Mouse (Mus musculus): Measurements from ENCODE around the gene Tns2. TPM values are rescaled to one million over a fixed set of nuclear protein-coding genes. Genes with fewer than 3 reads are reported as not detected.
"Not testable (repeated sequence)": the region's sequence is repeated elsewhere in the genome, so short reads cannot be mapped to it uniquely, and the experiment has no call there.

Gene Tns2
- polyA plus RNA-seq, 1 experiment from 2014 or later, result 45.3 TPM

DNA sequence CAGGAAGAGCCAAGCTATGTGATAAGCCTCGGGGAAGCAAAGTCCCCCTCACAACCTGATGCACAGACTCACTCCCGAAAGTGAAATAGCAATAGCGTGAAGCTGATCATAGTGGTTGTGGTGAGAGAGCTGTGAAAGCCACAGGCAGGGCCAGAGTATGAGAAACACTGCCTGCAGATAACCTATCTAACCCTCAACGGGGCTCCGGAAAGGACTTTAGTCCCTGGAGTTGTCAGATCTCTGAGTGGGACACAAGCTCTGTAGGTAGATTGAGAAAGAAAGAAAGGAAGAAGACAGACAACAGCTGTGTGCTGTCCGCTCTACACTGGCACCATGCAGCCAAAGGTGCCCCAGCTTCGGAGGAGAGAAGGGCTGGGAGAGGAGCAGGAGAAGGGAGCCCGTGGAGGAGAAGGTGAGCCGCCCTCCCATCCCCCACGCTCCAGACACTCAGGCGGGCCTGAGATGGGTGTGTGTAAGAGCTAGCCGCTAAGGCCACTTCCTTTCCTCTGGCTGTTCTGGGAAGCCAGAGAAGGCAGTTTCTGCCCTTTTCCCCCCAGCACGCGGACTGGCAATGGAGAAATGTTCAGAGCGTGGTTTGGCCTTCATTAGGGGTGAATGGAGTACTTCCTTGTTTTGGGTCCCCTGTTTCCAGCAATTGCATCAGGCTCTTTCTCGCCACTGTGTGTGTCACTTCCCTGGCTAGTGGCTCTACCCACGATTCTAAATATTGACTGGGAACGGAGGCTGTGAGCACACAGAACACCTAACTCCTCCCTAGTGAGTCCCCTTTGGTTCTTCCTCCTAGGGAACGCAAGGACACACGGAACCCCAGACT is 50.3 kb downstream of the Tns2 start, which contains the start of gene Soat2:
Soat2 (plus strand) TSS at position 226 of the 835 bp plus-strand sequence.
- Histone ChIP-seq H3K4me2 (replicated peaks) (no peak within 1 kb of the TSS), H3K4me3 (no peak within 1 kb of the TSS), H3K9ac (no peak within 1 kb of the TSS), H3K36me3 (no peaks in the 10 kb centered on the region), H3K27ac (no peak within 1 kb of the TSS), H3K9me3 (no peaks in the 10 kb centered on the region), H3K27me3 (peaks cover 8% of the 10 kb centered on the region), H3K4me1 (peaks cover 5% of the 10 kb centered on the region; the same call in 1 of the 2 replicates)
- ATAC-seq (ENCODE audit: low FRiP score, low read depth), result no peak
- 48% methylated on average over 20 of the region's 20 CpGs for WGBS

DNA sequence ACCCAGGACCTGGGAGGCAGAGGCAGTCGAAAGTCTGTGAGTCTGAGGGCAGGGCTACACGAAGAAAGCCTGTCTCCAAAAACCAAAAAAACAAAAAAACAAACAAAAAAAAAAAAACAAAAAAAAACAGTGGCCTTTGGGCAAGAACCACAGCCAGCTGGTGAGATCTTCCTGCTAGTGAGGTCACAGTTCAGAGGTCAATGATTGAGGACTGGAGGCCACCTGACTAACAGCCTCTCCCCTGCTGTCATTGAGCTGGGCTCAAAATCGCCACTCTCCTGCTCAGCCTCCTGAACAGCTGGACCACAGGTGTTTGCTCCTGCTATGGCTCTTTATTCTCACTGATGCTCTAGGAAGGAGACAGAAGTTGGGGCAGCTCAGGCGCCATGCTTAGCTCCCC is 52.4 kb downstream of the Tns2 start:
- Histone ChIP-seq H3K27ac (no peak overlapping the region), H3K36me3 (no peaks in the 10 kb centered on the region), H3K4me2 (replicated peaks) (no peak overlapping the region), H3K4me3 (no peak overlapping the region), H3K9ac (no peak overlapping the region), H3K9me3 (no peaks in the 10 kb centered on the region), H3K4me1 (peaks cover 5% of the 10 kb centered on the region; the same call in 1 of the 2 replicates), H3K27me3 (no peaks in the 10 kb centered on the region)
- no peak for ATAC-seq (ENCODE audit: low FRiP score, low read depth)
- WGBS, result 26% methylated on average over 4 of the region's 4 CpGs

DNA sequence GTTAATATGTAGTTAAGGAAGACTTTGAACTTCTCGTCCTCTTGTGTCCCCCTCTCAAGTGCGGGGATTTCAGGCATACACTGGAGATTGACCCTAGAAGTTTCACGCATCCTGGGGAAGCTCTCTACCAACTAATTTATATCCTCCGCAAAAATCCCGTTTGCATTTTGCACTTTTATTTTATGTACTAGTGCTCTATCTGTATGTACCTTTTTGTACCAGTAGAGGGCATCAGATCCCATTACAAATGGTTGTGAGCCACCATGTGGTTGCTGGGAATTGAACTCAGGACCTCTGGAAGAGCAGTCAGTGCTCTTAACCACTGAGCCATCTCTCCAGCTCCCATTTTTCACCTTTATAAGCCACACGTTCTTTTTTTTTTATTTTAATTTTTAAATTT is 54.8 kb downstream of the Tns2 start:
- not testable (repeated sequence) for H3K4me3 ChIP-seq; H3K36me3 ChIP-seq; H3K9ac ChIP-seq; H3K9me3 ChIP-seq; ATAC-seq (ENCODE audit: low FRiP score, low read depth); H3K27me3 ChIP-seq; H3K4me2 ChIP-seq (replicated peaks); H3K27ac ChIP-seq; H3K4me1 ChIP-seq
- WGBS, result 91% methylated on average over 6 of the region's 6 CpGs

DNA sequence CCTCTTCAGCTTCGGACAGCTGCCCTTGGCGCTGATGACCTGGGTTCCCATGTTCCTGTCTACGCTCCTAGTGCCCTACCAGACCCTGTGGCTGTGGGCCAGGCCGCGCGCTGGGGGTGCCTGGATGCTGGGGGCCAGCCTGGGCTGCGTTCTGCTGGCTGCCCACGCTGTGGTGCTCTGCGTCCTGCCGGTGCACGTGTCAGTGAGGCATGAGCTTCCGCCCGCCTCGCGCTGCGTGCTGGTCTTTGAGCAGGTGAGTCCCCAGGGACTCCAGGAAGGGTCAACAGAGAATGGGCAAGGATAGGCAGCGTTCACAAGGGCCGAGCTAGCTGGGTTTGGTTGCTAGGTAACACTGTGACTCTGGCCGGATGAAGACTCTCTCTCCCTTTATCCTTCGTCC is 56.6 kb downstream of the Tns2 start:
- Histone ChIP-seq H3K9me3 (no peaks in the 10 kb centered on the region), H3K36me3 (no peaks in the 10 kb centered on the region), H3K4me2 (replicated peaks) (no peak overlapping the region), H3K4me3 (no peak overlapping the region), H3K27me3 (no peaks in the 10 kb centered on the region), H3K9ac (no peak overlapping the region), H3K4me1 (no peaks in the 10 kb centered on the region), H3K27ac (no peak overlapping the region)
- 46% methylated on average over 20 of the region's 20 CpGs for WGBS
- no peak for ATAC-seq (ENCODE audit: low FRiP score, low read depth)

GRCm38 (mm10) chr15:102160415-102161060 is 60.3 kb downstream of the Tns2 start:
- no peak for ATAC-seq (ENCODE audit: low FRiP score, low read depth)
- 63% methylated on average over 26 of the region's 27 CpGs for WGBS

DNA sequence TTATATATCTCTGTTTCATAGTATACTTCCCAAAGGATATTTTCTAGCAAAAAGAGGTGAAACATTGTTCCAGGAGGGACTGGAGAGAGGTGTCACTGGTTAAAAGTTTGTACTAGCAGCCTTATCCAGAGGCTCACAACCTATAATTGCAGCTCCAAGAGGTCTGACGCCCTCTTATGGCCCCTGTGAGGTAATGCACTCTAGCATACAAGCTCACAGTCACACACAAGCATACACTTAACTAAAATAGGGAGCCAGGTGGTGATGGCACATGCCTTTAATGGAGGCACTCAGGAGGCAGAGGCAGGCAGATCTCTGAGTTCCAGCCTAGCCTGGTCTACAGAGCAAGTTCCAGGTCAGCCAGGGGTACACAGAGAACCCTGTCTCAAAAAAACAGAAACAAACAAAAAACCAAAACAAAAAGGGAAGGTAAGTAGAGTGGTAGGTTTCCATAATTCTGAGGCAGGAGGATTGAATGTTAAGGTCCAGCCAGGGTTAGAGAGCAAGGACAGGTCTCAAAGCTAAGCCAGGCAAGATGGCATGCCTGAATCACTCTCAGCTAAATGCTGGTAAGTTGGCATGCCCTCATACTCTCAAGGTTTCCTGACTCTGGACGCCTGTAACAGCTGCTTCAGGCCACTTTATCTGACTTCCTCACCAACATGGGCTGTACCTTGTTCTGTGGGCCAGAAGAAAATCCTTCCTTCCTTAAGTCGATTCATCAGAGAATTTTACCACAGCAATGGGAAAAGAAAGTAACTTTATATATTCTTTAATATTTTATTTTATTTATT is 63.9 kb downstream of the Tns2 start:
- Histone ChIP-seq H3K27me3 (no peaks in the 10 kb centered on the region), H3K9ac (no peak overlapping the region), H3K36me3 (no peaks in the 10 kb centered on the region), H3K27ac (no peak overlapping the region), H3K4me1 (peaks cover 44% of the 10 kb centered on the region), H3K4me2 (replicated peaks) (no peak overlapping the region), H3K4me3 (no peak overlapping the region), H3K9me3 (no peaks in the 10 kb centered on the region)
- ATAC-seq (ENCODE audit: low FRiP score, low read depth), result no peak
- 62% methylated on average over 3 of the region's 3 CpGs for WGBS

More at GRCm38 (mm10) chr15:102160415-102161060, 60.3 kb downstream of the Tns2 start:
- H3K4me2 ChIP-seq (replicated peaks), result no peak overlapping the region
- H3K36me3 ChIP-seq, result no peaks in the 10 kb centered on the region
- no peak overlapping the region for H3K4me3 ChIP-seq
- H3K27ac ChIP-seq, result no peak overlapping the region
- peaks cover 9% of the 10 kb centered on the region for H3K4me1 ChIP-seq
- H3K27me3 ChIP-seq, result no peaks in the 10 kb centered on the region
- H3K9ac ChIP-seq, result no peak overlapping the region
- H3K9me3 ChIP-seq, result no peaks in the 10 kb centered on the region

GRCm38 (mm10) chr15:102165468-102166100 is 65.4 kb downstream of the Tns2 start:
- Histone ChIP-seq H3K9me3 (no peaks in the 10 kb centered on the region), H3K4me1 (peaks cover 45% of the 10 kb centered on the region), H3K4me2 (replicated peaks) (no peak overlapping the region), H3K27ac (0 out of 2 replicates have a peak overlapping the region, but pooled peaks have one; percentile 33), H3K4me3 (no peak overlapping the region), H3K27me3 (no peaks in the 10 kb centered on the region), H3K9ac (no peak overlapping the region), H3K36me3 (no peaks in the 10 kb centered on the region)
- ATAC-seq (ENCODE audit: low FRiP score, low read depth), result no peak
- 34% methylated on average over 6 of the region's 6 CpGs for WGBS

Other genes with a start within 250 kb of the Tns2 start
- gene Krt1, start 249.6 kb upstream of the Tns2 start, polyA plus RNA-seq (2015; fragmentation: Nextera tagmentation; extraction: Ambion mirVana), result 13.3 and 15.8 TPM in 2 replicates
- gene Krt77, start 230.7 kb upstream of the Tns2 start, polyA plus RNA-seq (2015; fragmentation: Nextera tagmentation; extraction: Ambion mirVana), result 0.25 and 0.31 TPM in 2 replicates
- gene Krt76, start 207.5 kb upstream of the Tns2 start, polyA plus RNA-seq (2015; fragmentation: Nextera tagmentation; extraction: Ambion mirVana), result not detected in 2 replicates
- gene Krt4, start 175.7 kb upstream of the Tns2 start, polyA plus RNA-seq (2015; fragmentation: Nextera tagmentation; extraction: Ambion mirVana), result 4.1 and 6.3 TPM in 2 replicates
- gene Krt79, start 160.1 kb upstream of the Tns2 start, polyA plus RNA-seq (2015; fragmentation: Nextera tagmentation; extraction: Ambion mirVana), result 0.15 and 0.20 TPM in 2 replicates
- 0.06 TPM in 1 of 2 replicates, not detected in the other for gene Krt78, start 146.1 kb upstream of the Tns2 start, polyA plus RNA-seq (2015; fragmentation: Nextera tagmentation; extraction: Ambion mirVana)
- gene Krt8, start 95.9 kb upstream of the Tns2 start, polyA plus RNA-seq (2015; fragmentation: Nextera tagmentation; extraction: Ambion mirVana), result 7.3 and 7.8 TPM in 2 replicates
- gene Krt18, start 72.2 kb upstream of the Tns2 start, polyA plus RNA-seq (2015; fragmentation: Nextera tagmentation; extraction: Ambion mirVana), result 20.9 and 21.2 TPM in 2 replicates
- 118 and 120 TPM in 2 replicates for gene Eif4b, start 26.6 kb upstream of the Tns2 start, polyA plus RNA-seq (2015; fragmentation: Nextera tagmentation; extraction: Ambion mirVana)
- gene Spryd3, start 35.8 kb downstream of the Tns2 start, polyA plus RNA-seq (2015; fragmentation: Nextera tagmentation; extraction: Ambion mirVana), result 22.9 and 23.2 TPM in 2 replicates
- gene Igfbp6, start 43.9 kb downstream of the Tns2 start, polyA plus RNA-seq (2015; fragmentation: Nextera tagmentation; extraction: Ambion mirVana), result 3.9 and 4.4 TPM in 2 replicates
- gene Soat2, start 50.1 kb downstream of the Tns2 start, polyA plus RNA-seq (2015; fragmentation: Nextera tagmentation; extraction: Ambion mirVana), result 0.20 and 0.27 TPM in 2 replicates
- 74.2 and 82.6 TPM in 2 replicates for gene Zfp740, start 102.8 kb downstream of the Tns2 start, polyA plus RNA-seq (2015; fragmentation: Nextera tagmentation; extraction: Ambion mirVana)
- 75.2 and 82.1 TPM in 2 replicates for gene Csad, start 104.3 kb downstream of the Tns2 start, polyA plus RNA-seq (2015; fragmentation: Nextera tagmentation; extraction: Ambion mirVana)
- 3.2 and 3.5 TPM in 2 replicates for gene Itgb7, start 131.5 kb downstream of the Tns2 start, polyA plus RNA-seq (2015; fragmentation: Nextera tagmentation; extraction: Ambion mirVana)
- gene Rarg, start 157.1 kb downstream of the Tns2 start, polyA plus RNA-seq (2015; fragmentation: Nextera tagmentation; extraction: Ambion mirVana), result 131 and 145 TPM in 2 replicates
- 1.1 and 1.3 TPM in 2 replicates for gene Gm9918, start 170.2 kb downstream of the Tns2 start, polyA plus RNA-seq (2015; fragmentation: Nextera tagmentation; extraction: Ambion mirVana)
- gene Mfsd5, start 179.0 kb downstream of the Tns2 start, polyA plus RNA-seq (2015; fragmentation: Nextera tagmentation; extraction: Ambion mirVana), result 64.7 and 65.8 TPM in 2 replicates
- 23.7 and 32.2 TPM in 2 replicates for gene Espl1, start 195.9 kb downstream of the Tns2 start, polyA plus RNA-seq (2015; fragmentation: Nextera tagmentation; extraction: Ambion mirVana)
- gene Pfdn5, start 225.7 kb downstream of the Tns2 start, polyA plus RNA-seq (2015; fragmentation: Nextera tagmentation; extraction: Ambion mirVana), result 431 and 451 TPM in 2 replicates
- 110 and 116 TPM in 2 replicates for gene Myg1, start 231.3 kb downstream of the Tns2 start, polyA plus RNA-seq (2015; fragmentation: Nextera tagmentation; extraction: Ambion mirVana)

All from limb, embryonic 13.5 days (tissue).